Mouse (Mus musculus): ENCODE results near the gene Akap1. TPM values are rescaled to one million over a fixed set of nuclear protein-coding genes. Genes with fewer than 3 reads are reported as not detected.
"Not testable (repeated sequence)": the region's sequence is repeated elsewhere in the genome, so short reads cannot be mapped to it uniquely, and the experiment has no call there.

The Akap1 gene
- polyA plus RNA-seq, 1 experiment from 2014 or later: 31.2 TPM

GRCm38 (mm10) chr11:88890904-88891303 is 26.5 kb upstream of the Akap1 start:
- H3K9me3 ChIP-seq (replicated peaks; ENCODE audit: control insufficient read depth, low read length, poor library complexity, severe bottlenecking); H3K4me2 ChIP-seq (ENCODE audit: low read length); H3K27me3 ChIP-seq (ENCODE audit: control insufficient read depth, insufficient read depth, low read depth, low read length); H3K4me3 ChIP-seq (ENCODE audit: low read depth, low read length); H3K4me1 ChIP-seq (ENCODE audit: control insufficient read depth, insufficient read depth, low read length); ATAC-seq; H3K27ac ChIP-seq (ENCODE audit: low read length); H3K9ac ChIP-seq (ENCODE audit: low read depth, low read length); H3K36me3 ChIP-seq (ENCODE audit: control insufficient read depth, insufficient read depth, low read length): not testable (repeated sequence)
- WGBS: 96% methylated on average over 6 of the region's 11 CpGs

GRCm38 (mm10) chr11:88888996-88889395 is 24.6 kb upstream of the Akap1 start:
- 96% methylated on average over 2 of the region's 2 CpGs for WGBS
- no peaks in the 10 kb centered on the region for H3K36me3 ChIP-seq (ENCODE audit: control insufficient read depth, insufficient read depth, low read length)
- no peak overlapping the region for H3K9ac ChIP-seq (ENCODE audit: low read depth, low read length)
- no peaks in the 10 kb centered on the region for H3K27me3 ChIP-seq (ENCODE audit: control insufficient read depth, insufficient read depth, low read depth, low read length)
- no peak for ATAC-seq
- H3K4me2 ChIP-seq (ENCODE audit: low read length): no peak overlapping the region
- no peak overlapping the region for H3K4me3 ChIP-seq (ENCODE audit: low read depth, low read length)
- H3K4me1 ChIP-seq (ENCODE audit: control insufficient read depth, insufficient read depth, low read length): peaks cover 3% of the 10 kb centered on the region; the same call in 1 of the 2 replicates
- H3K9me3 ChIP-seq (replicated peaks; ENCODE audit: control insufficient read depth, low read length, poor library complexity, severe bottlenecking): no peaks in the 10 kb centered on the region
- H3K27ac ChIP-seq (ENCODE audit: low read length): no peak overlapping the region

- Histone ChIP-seq H3K4me2 (ENCODE audit: low read length) (no peak overlapping the region), H3K27ac (ENCODE audit: low read length) (no peak overlapping the region), H3K4me3 (ENCODE audit: low read depth, low read length) (no peak overlapping the region), H3K36me3 (ENCODE audit: control insufficient read depth, insufficient read depth, low read length) (no peaks in the 10 kb centered on the region), H3K27me3 (ENCODE audit: control insufficient read depth, insufficient read depth, low read depth, low read length) (no peaks in the 10 kb centered on the region), H3K4me1 (ENCODE audit: control insufficient read depth, insufficient read depth, low read length) (peaks cover 3% of the 10 kb centered on the region; the same call in 1 of the 2 replicates), H3K9me3 (replicated peaks; ENCODE audit: control insufficient read depth, low read length, poor library complexity, severe bottlenecking) (no peaks in the 10 kb centered on the region), H3K9ac (ENCODE audit: low read depth, low read length) (no peak overlapping the region)
- 63% methylated on average over 8 of the region's 8 CpGs for WGBS
- ATAC-seq: no peak
Measured at GRCm38 (mm10) chr11:88884376-88885065, 20.1 kb upstream of the Akap1 start.

DNA sequence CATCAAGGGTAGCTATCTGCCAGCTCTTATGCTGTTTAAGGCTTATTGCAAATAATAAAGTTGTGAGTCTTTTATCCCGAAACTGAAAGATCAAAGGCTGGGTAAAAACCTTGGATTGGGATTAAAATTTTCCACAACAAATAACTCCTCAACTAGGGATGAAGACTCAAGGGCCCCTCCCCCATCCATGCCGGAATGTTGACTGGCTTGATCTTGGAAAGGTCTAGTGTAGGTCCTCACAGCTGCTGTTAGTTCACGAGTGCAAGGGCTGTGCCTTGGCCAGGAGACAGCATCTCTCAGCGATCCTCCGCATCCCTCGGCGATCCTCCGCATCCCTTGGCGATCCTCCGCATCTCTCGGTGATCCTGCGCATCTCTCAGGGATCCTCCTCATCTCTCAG is 13.6 kb upstream of the Akap1 start:
- WGBS: 92% methylated on average over 12 of the region's 12 CpGs
- Histone ChIP-seq H3K4me2 (ENCODE audit: low read length) (no peak overlapping the region), H3K27ac (ENCODE audit: low read length) (no peak overlapping the region), H3K4me1 (ENCODE audit: control insufficient read depth, insufficient read depth, low read length) (peaks cover 6% of the 10 kb centered on the region; the same call in 1 of the 2 replicates), H3K4me3 (ENCODE audit: low read depth, low read length) (no peak overlapping the region), H3K36me3 (ENCODE audit: control insufficient read depth, insufficient read depth, low read length) (no peaks in the 10 kb centered on the region), H3K27me3 (ENCODE audit: control insufficient read depth, insufficient read depth, low read depth, low read length) (no peaks in the 10 kb centered on the region), H3K9ac (ENCODE audit: low read depth, low read length) (no peak overlapping the region), H3K9me3 (replicated peaks; ENCODE audit: control insufficient read depth, low read length, poor library complexity, severe bottlenecking) (no peaks in the 10 kb centered on the region)
- ATAC-seq: no peak

DNA sequence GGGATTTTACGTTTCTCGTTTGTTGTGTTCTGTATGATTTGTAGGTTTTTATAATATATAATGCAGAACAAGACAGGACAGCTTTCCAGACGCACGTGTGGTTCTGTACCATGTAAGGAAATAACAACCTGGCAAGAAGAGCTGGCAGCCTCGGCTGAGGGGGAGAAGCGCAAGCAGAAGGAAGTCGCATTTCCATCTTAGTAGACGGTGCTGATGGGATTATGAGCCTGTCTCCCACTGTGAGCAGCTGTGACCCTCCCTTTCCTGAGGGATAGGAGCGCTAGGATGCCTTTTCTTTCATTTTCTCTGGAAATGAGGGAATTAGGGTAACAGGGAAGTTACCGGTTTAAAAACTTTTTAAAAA is 9.3 kb upstream of the Akap1 start:
- no peak overlapping the region for H3K27ac ChIP-seq (ENCODE audit: low read length)
- no peak for ATAC-seq

GRCm38 (mm10) chr11:88873027-88873666 is 8.8 kb upstream of the Akap1 start:
- Histone ChIP-seq H3K36me3 (ENCODE audit: control insufficient read depth, insufficient read depth, low read length) (no peaks in the 10 kb centered on the region), H3K9ac (ENCODE audit: low read depth, low read length) (peak overlapping the region; percentile 54), H3K4me2 (ENCODE audit: low read length) (peak overlapping the region; percentile 53), H3K4me3 (ENCODE audit: low read depth, low read length) (peak overlapping the region; percentile 31), H3K4me1 (ENCODE audit: control insufficient read depth, insufficient read depth, low read length) (peaks cover 7% of the 10 kb centered on the region; the same call in 1 of the 2 replicates), H3K27ac (ENCODE audit: low read length) (no peak overlapping the region), H3K27me3 (ENCODE audit: control insufficient read depth, insufficient read depth, low read depth, low read length) (no peaks in the 10 kb centered on the region), H3K9me3 (replicated peaks; ENCODE audit: control insufficient read depth, low read length, poor library complexity, severe bottlenecking) (no peaks in the 10 kb centered on the region)
- WGBS: 5% methylated on average over 20 of the region's 20 CpGs
- no peak for ATAC-seq

More for the DNA sequence above, 9.3 kb upstream of the Akap1 start:
- WGBS: 3% methylated on average over 10 of the region's 10 CpGs
- Histone ChIP-seq H3K4me1 (ENCODE audit: control insufficient read depth, insufficient read depth, low read length) (peaks cover 7% of the 10 kb centered on the region; the same call in 1 of the 2 replicates), H3K9me3 (replicated peaks; ENCODE audit: control insufficient read depth, low read length, poor library complexity, severe bottlenecking) (no peaks in the 10 kb centered on the region), H3K4me3 (ENCODE audit: low read depth, low read length) (peak overlapping the region; percentile 31), H3K4me2 (ENCODE audit: low read length) (peak overlapping the region; percentile 53), H3K36me3 (ENCODE audit: control insufficient read depth, insufficient read depth, low read length) (no peaks in the 10 kb centered on the region), H3K9ac (ENCODE audit: low read depth, low read length) (peak overlapping the region; percentile 54; the same call in 1 of the 2 replicates), H3K27me3 (ENCODE audit: control insufficient read depth, insufficient read depth, low read depth, low read length) (no peaks in the 10 kb centered on the region)

GRCm38 (mm10) chr11:88869443-88869842 is 5.1 kb upstream of the Akap1 start:
- WGBS: 96% methylated on average over 2 of the region's 2 CpGs
- Histone ChIP-seq H3K4me1 (ENCODE audit: control insufficient read depth, insufficient read depth, low read length) (peaks cover 9% of the 10 kb centered on the region; the same call in 1 of the 2 replicates), H3K4me2 (ENCODE audit: low read length) (no peak overlapping the region), H3K4me3 (ENCODE audit: low read depth, low read length) (no peak overlapping the region), H3K27me3 (ENCODE audit: control insufficient read depth, insufficient read depth, low read depth, low read length) (no peaks in the 10 kb centered on the region), H3K9ac (ENCODE audit: low read depth, low read length) (no peak overlapping the region), H3K9me3 (replicated peaks; ENCODE audit: control insufficient read depth, low read length, poor library complexity, severe bottlenecking) (no peaks in the 10 kb centered on the region), H3K27ac (ENCODE audit: low read length) (no peak overlapping the region), H3K36me3 (ENCODE audit: control insufficient read depth, insufficient read depth, low read length) (no peaks in the 10 kb centered on the region)
- ATAC-seq: no peak

GRCm38 (mm10) chr11:88863904-88864457 is 405 bp downstream of the Akap1 start:
- WGBS: under 1% methylated on average over 45 of the region's 49 CpGs
- peak overlapping the region; percentile 81 for H3K4me3 ChIP-seq (ENCODE audit: low read depth, low read length)
- H3K9me3 ChIP-seq (replicated peaks; ENCODE audit: control insufficient read depth, low read length, poor library complexity, severe bottlenecking): no peaks in the 10 kb centered on the region
- H3K4me1 ChIP-seq (ENCODE audit: control insufficient read depth, insufficient read depth, low read length): peaks cover 19% of the 10 kb centered on the region
- H3K27ac ChIP-seq (ENCODE audit: low read length): peak overlapping the region; percentile 88
- no peaks in the 10 kb centered on the region for H3K27me3 ChIP-seq (ENCODE audit: control insufficient read depth, insufficient read depth, low read depth, low read length)
- H3K9ac ChIP-seq (ENCODE audit: low read depth, low read length): peak overlapping the region; percentile 80
- H3K36me3 ChIP-seq (ENCODE audit: control insufficient read depth, insufficient read depth, low read length): no peaks in the 10 kb centered on the region
- ATAC-seq: no peak; the same call in none of the 2 replicates
- H3K4me2 ChIP-seq (ENCODE audit: low read length): peak overlapping the region; percentile 98
